Mouse (Mus musculus) WW6 (cell line): Measurements from ENCODE around the gene Twist2.

Source experiments
- DNase-seq: peaks from one replicate; pipeline ENCODE4 v3.0.0-alpha.2; 2013; ENCODE audit warnings: low read depth, low spot score

Gene Twist2

GRCm38 (mm10) chr1:91874633-91875032 is 73.4 kb downstream of the Twist2 start:
- DNase-seq: no peak

- DNase-seq: no peak
Observed at GRCm38 (mm10) chr1:91875042-91875720, 73.9 kb downstream of the Twist2 start.

GRCm38 (mm10) chr1:91878696-91879095 is 77.4 kb downstream of the Twist2 start:
- no peak for DNase-seq

- DNase-seq: no peak
Observed at GRCm38 (mm10) chr1:91880156-91880555, 78.9 kb downstream of the Twist2 start.

- no peak for DNase-seq
Observed at GRCm38 (mm10) chr1:91880899-91881298, 79.6 kb downstream of the Twist2 start.

- DNase-seq: no peak
Observed at GRCm38 (mm10) chr1:91883115-91883514, 81.9 kb downstream of the Twist2 start.

GRCm38 (mm10) chr1:91893598-91893997 is 92.3 kb downstream of the Twist2 start:
- DNase-seq: no peak

GRCm38 (mm10) chr1:91894286-91894685 is 93.0 kb downstream of the Twist2 start:
- DNase-seq: no peak

- no peak for DNase-seq
Observed at GRCm38 (mm10) chr1:91897078-91897477, 95.8 kb downstream of the Twist2 start.
